Mouse (Mus musculus): ENCODE data around the gene Tnk2. TPM values are rescaled to one million over a fixed set of nuclear protein-coding genes. Genes with fewer than 3 reads are reported as not detected.

The Tnk2 gene
- polyA plus RNA-seq, 1 experiment from 2014 or later, result 2.8 TPM

DNA sequence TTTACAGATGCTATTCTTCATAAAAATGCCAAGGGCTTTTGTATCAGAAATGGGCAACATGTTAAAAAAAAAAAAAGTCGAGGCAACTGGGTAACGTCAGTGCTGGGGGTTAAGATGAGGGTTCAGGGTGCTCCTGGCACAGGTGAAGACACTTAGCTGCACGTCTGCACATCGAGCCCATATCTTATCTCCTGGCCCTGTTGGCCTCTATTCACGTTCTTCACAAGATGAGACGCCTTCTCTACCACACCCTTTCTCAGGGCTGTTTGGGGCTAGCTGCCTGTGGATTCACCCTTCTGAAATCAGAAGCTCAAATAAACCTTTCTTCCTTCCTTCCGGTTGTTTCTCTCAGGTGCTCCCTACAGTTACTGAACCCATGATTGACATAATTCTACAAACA, 79.5 kb downstream of the Tnk2 start:
- Histone ChIP-seq H3K36me3 (ENCODE audit: control insufficient read depth, insufficient read depth) (no peaks in the 10 kb centered on the region), H3K4me2 (ENCODE audit: low read depth, low read length) (no peak overlapping the region), H3K4me3 (ENCODE audit: low read depth, low read length) (no peak overlapping the region), H3K4me1 (ENCODE audit: control insufficient read depth, low read depth, low read length) (no peaks in the 10 kb centered on the region; the same call in 1 of the 2 replicates), H3K9me3 (replicated peaks; ENCODE audit: control insufficient read depth, low read length) (no peaks in the 10 kb centered on the region), H3K27me3 (ENCODE audit: control insufficient read depth, insufficient read depth, low read depth, low read length) (no peaks in the 10 kb centered on the region), H3K27ac (ENCODE audit: low read length) (no peak overlapping the region), H3K9ac (ENCODE audit: low read depth, low read length) (no peak overlapping the region)
- WGBS (ENCODE audit: insufficient replicate concordance), result 27% methylated on average over 7 of the region's 7 CpGs
- ATAC-seq (ENCODE audit: low read depth), result peak; percentile 43; the same call in 1 of the 2 replicates

DNA sequence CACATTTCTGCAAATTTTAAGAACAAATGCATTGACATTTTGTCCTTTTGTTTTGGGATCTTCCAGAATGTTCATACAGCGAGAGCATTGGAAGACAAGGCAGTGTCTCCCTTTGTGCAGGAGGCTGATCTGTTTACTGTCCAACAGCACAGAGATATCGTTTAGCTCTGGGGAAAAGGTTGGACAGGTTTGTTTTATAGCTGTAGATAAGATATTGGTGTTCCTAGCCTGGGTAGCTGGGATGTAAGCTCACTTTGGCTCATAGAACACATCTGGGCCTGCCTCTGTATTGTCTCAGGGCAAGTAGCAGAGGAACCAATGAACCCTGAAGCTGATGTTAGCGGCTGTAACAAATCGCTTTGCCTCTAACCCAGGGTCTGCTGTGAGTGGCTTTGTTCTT, 80.1 kb downstream of the Tnk2 start:
- H3K4me1 ChIP-seq (ENCODE audit: control insufficient read depth, low read depth, low read length), result no peaks in the 10 kb centered on the region; the same call in 1 of the 2 replicates
- no peaks in the 10 kb centered on the region for H3K9me3 ChIP-seq (replicated peaks; ENCODE audit: control insufficient read depth, low read length)
- 65% methylated on average over 4 of the region's 4 CpGs for WGBS (ENCODE audit: insufficient replicate concordance)
- H3K4me2 ChIP-seq (ENCODE audit: low read depth, low read length), result no peak overlapping the region
- no peaks in the 10 kb centered on the region for H3K36me3 ChIP-seq (ENCODE audit: control insufficient read depth, insufficient read depth)
- H3K27ac ChIP-seq (ENCODE audit: low read length), result no peak overlapping the region
- no peak overlapping the region for H3K9ac ChIP-seq (ENCODE audit: low read depth, low read length)
- no peak for ATAC-seq (ENCODE audit: low read depth)
- H3K4me3 ChIP-seq (ENCODE audit: low read depth, low read length), result no peak overlapping the region
- no peaks in the 10 kb centered on the region for H3K27me3 ChIP-seq (ENCODE audit: control insufficient read depth, insufficient read depth, low read depth, low read length)

DNA sequence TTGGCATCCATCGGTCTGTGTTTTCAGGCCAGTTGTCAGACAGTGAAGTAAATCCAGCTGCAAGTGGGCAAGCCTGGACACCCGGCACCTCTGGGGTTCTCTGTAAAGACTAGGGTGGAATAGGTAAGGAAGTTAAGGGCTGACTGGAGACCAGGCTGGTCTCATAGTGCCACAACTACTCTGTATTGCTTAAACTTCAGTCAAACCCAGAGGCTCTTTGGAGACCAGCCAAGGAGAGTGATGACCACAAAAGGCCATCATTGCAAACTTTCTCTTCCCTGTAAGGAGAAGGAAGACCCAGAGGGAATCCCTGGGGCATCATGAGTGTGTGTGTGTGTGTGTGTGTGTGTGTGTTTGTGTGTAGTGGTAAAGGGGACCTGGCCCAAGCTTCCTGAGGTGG, 80.6 kb downstream of the Tnk2 start:
- Histone ChIP-seq H3K27ac (ENCODE audit: low read length) (no peak overlapping the region), H3K27me3 (ENCODE audit: control insufficient read depth, insufficient read depth, low read depth, low read length) (no peaks in the 10 kb centered on the region), H3K36me3 (ENCODE audit: control insufficient read depth, insufficient read depth) (no peaks in the 10 kb centered on the region), H3K4me3 (ENCODE audit: low read depth, low read length) (no peak overlapping the region), H3K9ac (ENCODE audit: low read depth, low read length) (no peak overlapping the region), H3K9me3 (replicated peaks; ENCODE audit: control insufficient read depth, low read length) (no peaks in the 10 kb centered on the region), H3K4me2 (ENCODE audit: low read depth, low read length) (no peak overlapping the region), H3K4me1 (ENCODE audit: control insufficient read depth, low read depth, low read length) (no peaks in the 10 kb centered on the region; the same call in 1 of the 2 replicates)
- no peak for ATAC-seq (ENCODE audit: low read depth)
- WGBS (ENCODE audit: insufficient replicate concordance), result 73% methylated on average over 2 of the region's 2 CpGs

DNA sequence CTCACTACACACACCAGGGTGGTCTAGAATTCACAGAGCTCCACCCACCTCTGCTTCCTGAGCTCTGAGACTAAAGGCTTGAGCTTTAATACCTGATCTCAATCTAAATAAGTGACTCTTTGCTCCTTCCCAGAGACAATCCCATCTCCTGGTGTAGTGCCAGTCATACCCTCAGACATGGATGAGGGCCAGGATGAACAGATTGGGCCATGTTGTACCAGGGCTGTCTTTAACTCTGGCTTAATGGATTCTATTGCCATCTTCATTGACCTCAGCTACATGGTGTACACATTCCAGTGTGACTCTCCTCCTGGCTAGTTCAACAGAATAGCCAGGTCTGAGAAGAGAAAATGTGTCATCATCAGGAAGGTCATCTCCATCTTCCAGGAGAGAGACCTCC, 82.8 kb downstream of the Tnk2 start:
- ATAC-seq (ENCODE audit: low read depth), result no peak

GRCm38 (mm10) chr16:32728240-32728639, 84.6 kb downstream of the Tnk2 start:
- no peaks in the 10 kb centered on the region; the same call in 1 of the 2 replicates for H3K4me1 ChIP-seq (ENCODE audit: control insufficient read depth, low read depth, low read length)
- no peak for ATAC-seq (ENCODE audit: low read depth)
- no peaks in the 10 kb centered on the region for H3K9me3 ChIP-seq (replicated peaks; ENCODE audit: control insufficient read depth, low read length)

More for the DNA sequence above, 82.8 kb downstream of the Tnk2 start:
- Histone ChIP-seq H3K4me2 (ENCODE audit: low read depth, low read length) (no peak overlapping the region), H3K9ac (ENCODE audit: low read depth, low read length) (no peak overlapping the region), H3K4me1 (ENCODE audit: control insufficient read depth, low read depth, low read length) (no peaks in the 10 kb centered on the region; the same call in 1 of the 2 replicates), H3K4me3 (ENCODE audit: low read depth, low read length) (no peak overlapping the region), H3K36me3 (ENCODE audit: control insufficient read depth, insufficient read depth) (no peaks in the 10 kb centered on the region), H3K27me3 (ENCODE audit: control insufficient read depth, insufficient read depth, low read depth, low read length) (no peaks in the 10 kb centered on the region), H3K27ac (ENCODE audit: low read length) (no peak overlapping the region), H3K9me3 (replicated peaks; ENCODE audit: control insufficient read depth, low read length) (no peaks in the 10 kb centered on the region)

DNA sequence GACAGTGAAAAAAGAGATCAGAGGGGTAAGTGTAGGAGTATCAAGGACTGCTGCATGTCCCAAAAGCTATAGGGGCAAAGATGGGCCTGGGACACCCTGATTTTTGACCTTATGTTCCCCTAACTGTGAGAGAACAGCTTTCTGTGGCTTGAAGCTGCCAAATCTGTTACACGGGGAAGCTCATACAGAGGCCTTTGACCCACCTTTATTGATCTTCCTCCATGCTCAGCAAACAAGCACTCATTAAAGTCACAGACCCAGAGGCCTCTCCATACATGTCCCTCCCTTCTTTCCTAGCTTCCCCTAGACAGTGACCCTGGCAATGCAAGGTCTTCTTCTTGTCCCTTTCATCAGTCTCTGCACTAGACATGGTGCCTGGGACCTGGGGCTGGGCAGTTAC, 85.1 kb downstream of the Tnk2 start:
- Histone ChIP-seq H3K4me3 (ENCODE audit: low read depth, low read length) (no peak overlapping the region), H3K36me3 (ENCODE audit: control insufficient read depth, insufficient read depth) (no peaks in the 10 kb centered on the region), H3K4me2 (ENCODE audit: low read depth, low read length) (no peak overlapping the region), H3K9me3 (replicated peaks; ENCODE audit: control insufficient read depth, low read length) (no peaks in the 10 kb centered on the region), H3K9ac (ENCODE audit: low read depth, low read length) (no peak overlapping the region), H3K27ac (ENCODE audit: low read length) (peak overlapping the region; percentile 20; the same call in 1 of the 2 replicates), H3K4me1 (ENCODE audit: control insufficient read depth, low read depth, low read length) (no peaks in the 10 kb centered on the region), H3K27me3 (ENCODE audit: control insufficient read depth, insufficient read depth, low read depth, low read length) (no peaks in the 10 kb centered on the region)
- ATAC-seq (ENCODE audit: low read depth), result peak; percentile 78
- WGBS (ENCODE audit: insufficient replicate concordance), result 29% methylated on average over 1 of the region's 1 CpGs

More at GRCm38 (mm10) chr16:32728240-32728639, 84.6 kb downstream of the Tnk2 start:
- Histone ChIP-seq H3K9ac (ENCODE audit: low read depth, low read length) (no peak overlapping the region), H3K27ac (ENCODE audit: low read length) (0 out of 2 replicates have a peak overlapping the region, but pooled peaks have one; percentile 9), H3K27me3 (ENCODE audit: control insufficient read depth, insufficient read depth, low read depth, low read length) (no peaks in the 10 kb centered on the region), H3K36me3 (ENCODE audit: control insufficient read depth, insufficient read depth) (no peaks in the 10 kb centered on the region), H3K4me3 (ENCODE audit: low read depth, low read length) (no peak overlapping the region), H3K4me2 (ENCODE audit: low read depth, low read length) (no peak overlapping the region)

Other genes with a start within 250 kb of the Tnk2 start
- gene Tm4sf19, start 243.4 kb upstream of the Tnk2 start, polyA plus RNA-seq (2015; fragmentation: Nextera tagmentation; extraction: Ambion mirVana), result not detected in 2 replicates
- gene Tctex1d2, start 224.2 kb upstream of the Tnk2 start, polyA plus RNA-seq (2015; fragmentation: Nextera tagmentation; extraction: Ambion mirVana), result 4.8 and 5.0 TPM in 2 replicates
- gene Pcyt1a, start 213.0 kb upstream of the Tnk2 start, polyA plus RNA-seq (2015; fragmentation: Nextera tagmentation; extraction: Ambion mirVana), result 38.1 and 42.1 TPM in 2 replicates
- 0.25 and 1.3 TPM in 2 replicates for gene Slc51a, start 156.0 kb upstream of the Tnk2 start, polyA plus RNA-seq (2015; fragmentation: Nextera tagmentation; extraction: Ambion mirVana)
- gene Zdhhc19, start 147.6 kb upstream of the Tnk2 start, polyA plus RNA-seq (2015; fragmentation: Nextera tagmentation; extraction: Ambion mirVana), result not detected in 2 replicates
- 317 and 331 TPM in 2 replicates for gene Tfrc, start 35.0 kb upstream of the Tnk2 start, polyA plus RNA-seq (2015; fragmentation: Nextera tagmentation; extraction: Ambion mirVana)
- 0.70 and 0.78 TPM in 2 replicates for gene Muc4, start 92.0 kb downstream of the Tnk2 start, polyA plus RNA-seq (2015; fragmentation: Nextera tagmentation; extraction: Ambion mirVana)
- gene Muc20, start 153.6 kb downstream of the Tnk2 start, polyA plus RNA-seq (2015; fragmentation: Nextera tagmentation; extraction: Ambion mirVana), result 0.11 TPM in 1 of 2 replicates, not detected in the other
- not detected in 2 replicates for gene Smbd1, start 166.6 kb downstream of the Tnk2 start, polyA plus RNA-seq (2015; fragmentation: Nextera tagmentation; extraction: Ambion mirVana)
- gene Fyttd1, start 233.6 kb downstream of the Tnk2 start, polyA plus RNA-seq (2015; fragmentation: Nextera tagmentation; extraction: Ambion mirVana), result 24.9 and 27.0 TPM in 2 replicates
- 5.4 and 6.1 TPM in 2 replicates for gene Rubcn, start 233.9 kb downstream of the Tnk2 start, polyA plus RNA-seq (2015; fragmentation: Nextera tagmentation; extraction: Ambion mirVana)